Mouse (Mus musculus) lung, embryonic 16.5 days (tissue): ENCODE measurements at regions not wholly inside any gene's neighbourhood (a gene's known extent, or its start where the extent isn't known, plus 50 kb on each side); places are given as distances from the start of the nearest gene placed in this dataset.

Experiments
- ATAC-seq: fragments of 200-750 bp; cut with Nextera tagmentation; 2 replicates; pipeline ENCODE4 v1.8.0; 2017; ENCODE audit warnings: low read depth, mild to moderate bottlenecking, moderate library complexity
- H3K27ac ChIP-seq: fragments of 300-500 bp; sonication (generic); 2 replicates; pipeline ENCODE4 v1.5.1; 2014; ENCODE audit warnings: mild to moderate bottlenecking, control low read depth, low read length
- H3K27me3 ChIP-seq: fragments of 300-500 bp; sonication (generic); 2 replicates; pipeline ENCODE4 v1.6.1; 2014; ENCODE audit warnings: low read depth, low read length, mixed read lengths; ENCODE audit not compliant: control insufficient read depth, insufficient read depth
- H3K36me3 ChIP-seq: fragments of 300-500 bp; sonication (generic); 2 replicates; pipeline ENCODE4 v1.6.1; 2014; ENCODE audit warnings: low read length; ENCODE audit not compliant: control insufficient read depth, insufficient read depth
- H3K4me1 ChIP-seq: fragments of 300-500 bp; sonication (generic); replicated peaks from 2 replicates; pipeline ENCODE4 v1.6.1; 2014; ENCODE audit warnings: low read length, mixed read lengths; ENCODE audit not compliant: control insufficient read depth, insufficient read depth
- H3K4me2 ChIP-seq: fragments of 300-500 bp; sonication (generic); 2 replicates; pipeline ENCODE4 v1.6.1; 2014; ENCODE audit warnings: low read depth, low read length, control low read depth
- H3K4me3 ChIP-seq: fragments of 300-500 bp; sonication (generic); 2 replicates; pipeline ENCODE4 v1.5.1; 2014; ENCODE audit warnings: mild to moderate bottlenecking, low read length, control low read depth
- H3K9ac ChIP-seq: fragments of 300-500 bp; sonication (generic); 2 replicates; pipeline ENCODE4 v1.6.1; 2014; ENCODE audit warnings: low read length, control low read depth
- H3K9me3 ChIP-seq: fragments of 300-500 bp; sonication (generic); 2 replicates; pipeline ENCODE4 v1.6.1; 2016; ENCODE audit warnings: low read length; ENCODE audit not compliant: control insufficient read depth
- WGBS: fragments of 180-500 bp; shearing (Covaris S2); extraction: QIAGEN DNeasy Blood & Tissue Kit; methylation state at CpG from one replicate; pipeline ENCODE4 v1.1.7; 2014; 5-methylcytosine and 5-hydroxymethylcytosine counted together

DNA sequence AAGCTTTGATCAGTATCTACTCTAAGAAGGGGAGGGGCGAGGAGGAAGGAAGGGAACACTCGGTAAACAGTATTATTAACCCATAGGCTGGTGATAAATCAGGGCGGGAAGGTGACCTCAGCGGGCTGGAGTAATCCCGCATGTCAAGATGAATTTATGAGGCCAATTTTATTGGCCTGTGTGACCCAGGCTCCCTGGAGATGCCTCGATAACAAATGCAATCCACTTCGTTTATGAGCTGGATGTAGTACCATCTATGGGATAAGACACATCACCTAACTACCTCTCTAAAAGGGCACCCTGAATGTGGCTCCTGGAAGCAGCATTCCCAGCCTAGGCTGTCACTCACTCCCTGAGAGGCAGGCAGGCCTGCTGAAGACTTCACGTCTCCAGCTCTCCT, 321.2 kb upstream of the Zfp703 start:
- H3K36me3 ChIP-seq, result no peaks in the 10 kb centered on the region
- no peak overlapping the region for H3K9ac ChIP-seq
- no peaks in the 10 kb centered on the region for H3K9me3 ChIP-seq
- H3K4me3 ChIP-seq, result no peak overlapping the region
- H3K27ac ChIP-seq, result no peak overlapping the region
- no peak for ATAC-seq
- WGBS, result 23% methylated on average over 8 of the region's 8 CpGs
- no peaks in the 10 kb centered on the region for H3K4me1 ChIP-seq
- H3K27me3 ChIP-seq, result peaks cover 4% of the 10 kb centered on the region; the same call in 1 of the 2 replicates
- H3K4me2 ChIP-seq, result no peak overlapping the region

DNA sequence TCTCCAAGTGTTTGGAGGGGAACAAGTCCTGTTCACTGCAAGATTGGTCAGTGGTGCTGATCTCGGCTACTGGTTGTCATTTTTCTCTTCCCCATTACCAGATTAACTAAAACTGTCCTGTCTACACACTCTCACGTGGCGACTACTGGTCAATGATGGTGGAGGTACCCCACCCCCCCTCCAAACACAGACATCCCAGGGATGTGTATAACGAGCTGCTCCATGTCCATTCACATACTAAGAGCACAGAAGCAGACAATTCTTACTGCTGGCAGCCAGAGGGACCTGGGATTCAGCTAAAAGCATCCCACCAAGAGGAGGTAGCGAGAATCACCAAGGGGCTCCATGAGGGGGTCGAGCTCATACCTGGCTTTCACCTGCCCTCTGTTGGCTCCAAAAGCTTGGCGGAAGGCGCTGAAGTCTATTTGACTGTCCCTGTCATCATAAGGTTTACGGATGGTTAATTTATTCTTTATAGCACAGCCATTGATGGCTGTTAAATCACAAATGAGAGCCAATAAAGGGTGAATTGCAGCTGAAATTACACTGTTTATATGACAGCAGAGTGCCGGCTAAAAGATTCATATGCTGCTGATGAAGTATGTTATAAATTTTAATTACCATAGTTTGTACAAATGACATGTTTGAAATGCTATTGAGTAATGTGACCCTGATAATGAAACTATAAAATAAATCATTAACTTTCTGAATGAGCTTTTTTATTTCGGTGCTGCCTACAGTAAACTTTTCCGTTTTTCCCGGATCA, 320.6 kb upstream of the Zfp703 start:
- Histone ChIP-seq H3K9ac (no peak overlapping the region), H3K27me3 (peaks cover 4% of the 10 kb centered on the region; the same call in 1 of the 2 replicates), H3K4me2 (no peak overlapping the region), H3K4me3 (no peak overlapping the region), H3K4me1 (no peaks in the 10 kb centered on the region), H3K36me3 (no peaks in the 10 kb centered on the region), H3K9me3 (no peaks in the 10 kb centered on the region), H3K27ac (no peak overlapping the region)
- WGBS, result 48% methylated on average over 13 of the region's 13 CpGs
- ATAC-seq, result no peak

DNA sequence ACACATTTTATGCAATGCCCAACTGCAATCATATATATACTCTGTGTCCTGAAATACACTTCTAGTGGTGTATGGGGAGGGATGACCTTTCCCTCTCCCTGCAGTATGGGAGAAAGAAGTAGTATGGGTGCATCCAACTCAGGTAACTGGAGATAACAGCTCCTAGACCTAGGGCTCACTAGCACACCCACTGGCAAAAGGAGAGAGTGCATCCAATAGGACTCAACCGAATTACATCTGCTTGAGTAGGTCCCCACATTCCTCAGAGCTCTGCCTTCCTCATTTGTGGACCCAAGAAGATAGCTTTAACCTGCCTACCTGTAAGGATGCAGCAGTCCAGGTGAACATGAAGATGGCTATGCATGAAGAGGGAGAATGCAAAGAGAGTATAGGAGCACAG, 317.7 kb upstream of the Zfp703 start:
- H3K4me2 ChIP-seq, result no peak overlapping the region
- H3K4me3 ChIP-seq, result no peak overlapping the region
- H3K9me3 ChIP-seq, result no peaks in the 10 kb centered on the region
- H3K36me3 ChIP-seq, result no peaks in the 10 kb centered on the region
- no peak overlapping the region for H3K27ac ChIP-seq
- no peak for ATAC-seq
- H3K4me1 ChIP-seq, result no peaks in the 10 kb centered on the region
- H3K9ac ChIP-seq, result no peak overlapping the region
- peaks cover 4% of the 10 kb centered on the region; the same call in 1 of the 2 replicates for H3K27me3 ChIP-seq
- WGBS, result 29% methylated on average over 1 of the region's 1 CpGs

DNA sequence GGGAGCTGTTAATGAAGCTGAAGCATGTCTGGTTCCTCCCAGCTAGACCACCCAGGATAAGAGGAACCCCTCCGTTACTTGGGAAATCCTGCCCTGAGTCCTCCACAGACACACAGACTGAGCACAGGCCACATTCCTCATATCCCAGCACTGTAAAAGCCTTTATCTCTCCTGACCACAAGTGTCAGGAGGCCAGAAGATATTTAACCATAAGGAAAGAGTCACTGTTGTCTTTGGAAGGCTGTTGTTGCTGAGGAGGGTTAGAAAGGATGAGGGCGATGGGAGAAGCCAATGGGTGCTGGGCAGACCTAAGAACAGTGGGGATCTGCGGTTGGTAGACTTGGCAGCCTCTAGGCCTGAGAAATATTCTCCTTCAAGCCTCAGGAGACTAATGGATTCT, 307.6 kb upstream of the Zfp703 start:
- ATAC-seq, result no peak
- Histone ChIP-seq H3K9me3 (no peaks in the 10 kb centered on the region), H3K27ac (no peak overlapping the region), H3K4me2 (no peak overlapping the region), H3K4me1 (no peaks in the 10 kb centered on the region), H3K36me3 (no peaks in the 10 kb centered on the region), H3K4me3 (no peak overlapping the region), H3K9ac (no peak overlapping the region), H3K27me3 (peaks cover 2% of the 10 kb centered on the region; the same call in 1 of the 2 replicates)
- 76% methylated on average over 3 of the region's 3 CpGs for WGBS

DNA sequence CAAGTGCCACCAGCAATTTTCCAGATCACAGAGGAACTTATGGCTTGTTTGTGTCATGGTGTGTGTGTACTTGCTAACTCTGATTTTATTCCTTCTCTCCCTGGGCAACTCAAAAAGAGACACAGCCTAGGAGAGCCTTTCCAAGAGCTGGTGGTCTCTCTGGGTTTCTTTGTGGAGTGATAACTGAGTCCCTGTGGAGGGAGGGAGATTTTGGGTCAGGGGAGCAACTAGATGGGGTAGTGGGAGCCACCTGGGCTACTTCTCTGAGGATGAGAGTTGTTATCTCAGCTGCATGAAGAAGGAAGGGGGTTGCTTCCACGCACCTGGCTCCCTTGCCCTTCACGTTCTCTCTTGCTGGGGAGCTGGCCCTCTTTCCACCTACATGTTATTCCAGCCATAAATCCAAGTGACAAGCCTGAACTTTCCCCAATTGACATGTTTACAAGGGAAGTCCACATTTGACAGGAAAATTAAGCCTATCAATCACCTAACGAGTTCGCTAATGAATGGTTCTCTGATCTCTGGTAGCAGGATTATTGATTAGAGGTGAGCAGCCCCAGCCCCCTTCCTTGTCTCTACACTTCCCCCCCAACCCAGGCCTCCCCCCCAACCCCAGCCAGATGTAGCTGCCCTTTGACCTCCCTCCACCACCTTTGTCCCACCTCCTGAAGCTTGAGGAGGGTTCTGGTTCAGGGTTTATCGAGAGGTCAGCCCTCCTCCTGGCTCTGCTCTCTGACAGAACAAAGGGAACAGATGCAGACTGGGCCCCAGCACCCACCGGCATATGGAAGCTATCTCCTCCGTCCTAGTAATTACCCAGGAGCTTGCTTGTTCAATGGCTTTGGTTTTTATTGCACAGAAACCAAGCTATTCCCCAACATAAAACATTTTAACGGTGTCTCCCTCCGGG, 304.4 kb upstream of the Zfp703 start:
- Histone ChIP-seq H3K36me3 (no peaks in the 10 kb centered on the region), H3K27me3 (peaks cover 6% of the 10 kb centered on the region; the same call in 1 of the 2 replicates), H3K4me3 (no peak overlapping the region), H3K4me1 (no peaks in the 10 kb centered on the region), H3K9me3 (no peaks in the 10 kb centered on the region), H3K4me2 (no peak overlapping the region), H3K27ac (no peak overlapping the region), H3K9ac (no peak overlapping the region)
- no peak for ATAC-seq
- WGBS, result 16% methylated on average over 9 of the region's 9 CpGs

DNA sequence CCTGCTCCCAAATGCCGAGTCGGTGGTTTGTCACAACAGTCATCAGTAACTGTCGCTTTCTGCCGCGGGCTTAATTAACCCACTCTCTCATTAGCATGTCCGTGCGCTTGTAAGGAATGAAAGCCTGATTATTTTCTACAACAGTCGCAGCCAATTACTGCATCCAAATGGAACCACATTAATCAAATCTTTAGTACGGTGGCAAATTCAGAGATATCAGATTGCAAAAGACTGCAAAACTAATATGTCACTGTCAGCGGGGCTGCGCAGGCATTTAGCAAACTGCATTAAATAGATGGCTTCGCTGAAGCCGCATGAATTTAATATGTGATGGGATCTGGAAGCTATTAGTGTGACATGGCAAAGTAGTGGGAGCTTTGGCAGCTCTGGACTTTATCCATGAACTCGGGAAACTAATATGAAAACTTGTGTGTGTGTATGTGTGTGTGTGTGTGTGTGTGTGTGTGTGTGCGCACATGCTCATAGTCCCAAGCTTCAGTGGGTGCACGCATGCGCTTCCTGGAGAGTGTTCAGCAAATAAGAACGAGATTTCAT, 299.5 kb upstream of the Zfp703 start:
- Histone ChIP-seq H3K36me3 (no peaks in the 10 kb centered on the region), H3K27ac (no peak overlapping the region), H3K27me3 (peaks cover 6% of the 10 kb centered on the region; the same call in 1 of the 2 replicates), H3K9ac (no peak overlapping the region), H3K4me3 (no peak overlapping the region), H3K4me2 (no peak overlapping the region), H3K4me1 (no peaks in the 10 kb centered on the region), H3K9me3 (no peaks in the 10 kb centered on the region)
- ATAC-seq, result no peak
- 49% methylated on average over 18 of the region's 18 CpGs for WGBS

DNA sequence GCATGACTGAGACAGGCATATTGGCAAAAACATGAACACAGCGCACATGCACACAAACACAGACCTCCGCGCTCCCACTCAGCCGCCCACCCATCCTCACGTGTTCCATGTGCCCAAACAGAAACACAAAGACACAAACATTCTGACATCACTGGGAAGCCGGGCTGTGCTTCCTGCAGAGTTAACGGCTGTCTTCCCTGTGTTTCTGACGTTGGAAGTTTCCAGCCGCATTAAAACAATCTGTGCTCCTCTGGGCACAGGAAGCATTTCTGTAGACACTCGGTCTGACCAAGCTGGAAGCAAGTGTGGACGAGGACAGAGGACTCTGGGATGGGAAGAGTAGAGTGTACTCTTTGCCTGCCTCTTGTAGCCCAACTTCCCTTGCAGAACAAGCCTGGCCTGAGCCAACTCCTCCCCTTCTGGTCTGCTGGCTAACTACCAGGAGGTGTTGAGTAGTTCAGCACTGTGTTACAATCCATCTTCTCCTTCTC, 296.2 kb upstream of the Zfp703 start:
- no peak for ATAC-seq
- no peak overlapping the region for H3K27ac ChIP-seq
- no peak overlapping the region for H3K4me3 ChIP-seq
- H3K9ac ChIP-seq, result no peak overlapping the region
- 58% methylated on average over 11 of the region's 11 CpGs for WGBS
- H3K36me3 ChIP-seq, result no peaks in the 10 kb centered on the region
- no peaks in the 10 kb centered on the region for H3K9me3 ChIP-seq
- H3K27me3 ChIP-seq, result peaks cover 3% of the 10 kb centered on the region; the same call in 1 of the 2 replicates
- no peaks in the 10 kb centered on the region for H3K4me1 ChIP-seq
- no peak overlapping the region for H3K4me2 ChIP-seq

DNA sequence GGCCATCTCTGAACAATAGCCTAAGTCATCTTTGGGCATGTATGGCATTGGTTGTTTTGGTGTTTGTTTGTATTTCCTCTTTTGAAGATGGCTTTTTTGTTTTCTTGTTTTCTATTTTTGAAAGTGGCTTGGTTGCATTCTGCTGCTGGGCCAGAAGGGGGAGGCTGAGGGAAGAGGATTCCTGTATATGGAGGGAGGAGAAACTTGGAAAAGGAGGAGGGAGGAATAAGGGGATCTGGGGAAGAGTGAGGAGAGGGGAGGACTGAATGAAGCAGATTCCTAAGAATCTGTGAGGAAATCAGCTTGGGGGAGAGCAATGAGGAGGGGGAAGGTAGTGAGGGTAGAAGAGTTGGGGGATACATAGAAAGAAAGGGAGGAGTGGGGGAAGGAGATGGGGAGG, 290.0 kb upstream of the Zfp703 start:
- no peaks in the 10 kb centered on the region for H3K36me3 ChIP-seq
- H3K4me2 ChIP-seq, result no peak overlapping the region
- H3K9me3 ChIP-seq, result no peaks in the 10 kb centered on the region
- no peak overlapping the region for H3K4me3 ChIP-seq
- H3K9ac ChIP-seq, result no peak overlapping the region
- no peaks in the 10 kb centered on the region; the same call in 1 of the 2 replicates for H3K4me1 ChIP-seq
- H3K27me3 ChIP-seq, result no peaks in the 10 kb centered on the region
- no peak overlapping the region for H3K27ac ChIP-seq
- no peak for ATAC-seq

DNA sequence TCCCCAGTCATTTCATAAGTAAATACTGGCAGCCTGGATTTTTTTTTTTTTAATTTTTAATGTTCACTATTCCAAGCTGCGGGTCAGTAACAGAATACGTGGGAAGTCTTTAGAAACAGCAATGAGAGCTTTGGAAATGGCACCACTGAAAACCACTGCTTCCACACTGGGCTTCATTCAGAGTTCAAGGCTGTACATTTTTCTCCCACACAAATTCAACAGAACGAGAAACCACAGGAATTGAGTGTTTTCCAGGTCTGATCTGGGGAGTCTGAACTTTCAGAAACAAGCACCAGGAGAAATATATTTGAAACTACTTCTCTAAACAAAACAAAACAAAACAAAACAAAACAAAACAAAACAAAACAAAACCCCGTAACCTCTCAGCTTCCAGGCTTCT, 289.1 kb upstream of the Zfp703 start:
- no peaks in the 10 kb centered on the region for H3K36me3 ChIP-seq
- no peaks in the 10 kb centered on the region; the same call in 1 of the 2 replicates for H3K4me1 ChIP-seq
- no peak overlapping the region for H3K9ac ChIP-seq
- ATAC-seq, result no peak
- no peak overlapping the region for H3K27ac ChIP-seq
- H3K4me3 ChIP-seq, result no peak overlapping the region
- no peaks in the 10 kb centered on the region for H3K9me3 ChIP-seq
- no peaks in the 10 kb centered on the region for H3K27me3 ChIP-seq
- no peak overlapping the region for H3K4me2 ChIP-seq
- WGBS, result 40% methylated on average over 4 of the region's 4 CpGs
